Mouse (Mus musculus) layer of hippocampus, adult 2 months (tissue): Measurements from ENCODE around the gene Ppm1f. TPM values are rescaled to one million over a fixed set of nuclear protein-coding genes. Genes with fewer than 3 reads are reported as not detected.

Experiments
- DNase-seq, 2 experiments: peaks; one replicate each; pipeline ENCODE4 v3.0.0; 2022; ENCODE audit warnings: low spot score in 2 of 2
- H3K27ac ChIP-seq: fragments of 200-600 bp; 2 replicates; pipeline ENCODE4 v1.8.1; 2022
- H3K4me3 ChIP-seq: fragments of 200-600 bp; 2 replicates; pipeline ENCODE4 v1.8.1; 2022; ENCODE audit warnings: mild to moderate bottlenecking
- CTCF ChIP-seq: fragments of 200-600 bp; conservative IDR thresholded peaks from 2 replicates; pipeline ENCODE4 v1.8.1; 2022; ENCODE audit warnings: antibody characterized with exemption, mild to moderate bottlenecking, moderate library complexity
- total RNA-seq, 2 experiments: library from RNA; stranded (reverse); gene quantifications; 2 replicates each; pipeline ENCODE4 v1.2.3; 2021

The Ppm1f gene
- total RNA-seq, 2 experiments from 2014 or later = 45.5 to 51.4 TPM

- Histone ChIP-seq H3K4me3 (peak within 1 kb of the TSS; percentile 88), H3K27ac (peak within 1 kb of the TSS; percentile 88)
- DNase-seq = peak; percentile 91 to 93
- TF ChIP-seq CTCF = peak; percentile 70
Observed at GRCm38 (mm10) chr16:16870617-16871331, 25.5 kb upstream of the Ppm1f start, which contains the start of the genes Top3b and Vpreb1. Top3b (plus strand) TSS chr16:16870736. Vpreb1 (minus strand) TSS chr16:16870843.

DNA sequence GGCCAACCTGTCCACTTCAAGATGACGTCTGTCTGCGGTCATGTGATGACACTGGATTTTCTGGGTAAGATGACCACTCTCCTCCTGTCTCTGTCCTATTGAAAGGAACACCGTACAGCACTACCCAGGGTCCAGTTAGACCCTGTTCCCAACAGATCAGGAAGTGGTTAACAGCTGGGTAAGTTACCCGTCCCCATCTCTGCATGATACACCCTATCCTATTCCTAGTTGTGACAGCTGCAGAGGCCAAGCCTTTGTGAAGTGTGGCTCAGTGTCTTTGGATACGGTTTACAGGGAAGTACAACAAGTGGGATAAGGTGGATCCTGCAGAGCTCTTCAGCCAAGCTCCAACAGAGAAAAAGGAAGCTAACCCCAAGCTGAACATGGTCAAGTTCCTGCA lies 17.2 kb upstream of the Ppm1f start:
- H3K4me3 ChIP-seq = no peak overlapping the region
- H3K27ac ChIP-seq = no peak overlapping the region
- no peak for TF ChIP-seq CTCF
- DNase-seq = no peak

GRCm38 (mm10) chr16:16888341-16888740 lies 7.9 kb upstream of the Ppm1f start:
- TF ChIP-seq CTCF = no peak
- H3K4me3 ChIP-seq = no peak overlapping the region
- H3K27ac ChIP-seq = no peak overlapping the region
- DNase-seq = no peak

- no peak for DNase-seq
- H3K4me3 ChIP-seq = no peak overlapping the region
- H3K27ac ChIP-seq = peak overlapping the region; percentile 43; the same call in 1 of the 2 replicates
- no peak for TF ChIP-seq CTCF
Observed at GRCm38 (mm10) chr16:16892366-16892765, 3.9 kb upstream of the Ppm1f start.

DNA sequence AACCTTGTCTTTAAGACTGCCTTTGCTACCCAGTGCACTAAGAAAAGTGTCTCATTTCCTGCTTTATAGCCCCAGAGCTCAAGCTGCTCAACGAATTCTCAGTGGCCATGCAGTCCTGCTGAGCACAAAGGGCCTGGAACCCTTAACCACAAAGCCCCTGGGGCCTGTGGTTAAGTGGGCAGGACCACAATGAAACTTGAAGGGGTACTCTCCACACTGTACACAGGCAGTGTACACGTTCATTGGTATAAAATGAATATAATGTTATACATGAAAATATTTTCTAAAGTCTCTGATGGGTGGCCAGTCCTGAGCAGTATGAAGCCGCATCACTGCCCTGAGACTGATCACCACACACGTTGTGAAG lies 271 bp upstream of the Ppm1f start:
- H3K4me3 ChIP-seq = no peak overlapping the region
- DNase-seq = no peak
- peak overlapping the region; percentile 91 for H3K27ac ChIP-seq

GRCm38 (mm10) chr16:16897056-16897584 lies 851 bp downstream of the Ppm1f start:
- peak overlapping the region; percentile 80 for H3K4me3 ChIP-seq
- no peak for TF ChIP-seq CTCF

More for the DNA sequence above, 271 bp upstream of the Ppm1f start:
- no peak for TF ChIP-seq CTCF

GRCm38 (mm10) chr16:16902329-16902728 lies 6.1 kb downstream of the Ppm1f start:
- no peak overlapping the region for H3K4me3 ChIP-seq
- no peak for TF ChIP-seq CTCF
- peak overlapping the region; percentile 28; the same call in 1 of the 2 replicates for H3K27ac ChIP-seq
- DNase-seq = no peak

More at GRCm38 (mm10) chr16:16897056-16897584, 851 bp downstream of the Ppm1f start:
- no peak for DNase-seq
- H3K27ac ChIP-seq = peak overlapping the region; percentile 91

DNA sequence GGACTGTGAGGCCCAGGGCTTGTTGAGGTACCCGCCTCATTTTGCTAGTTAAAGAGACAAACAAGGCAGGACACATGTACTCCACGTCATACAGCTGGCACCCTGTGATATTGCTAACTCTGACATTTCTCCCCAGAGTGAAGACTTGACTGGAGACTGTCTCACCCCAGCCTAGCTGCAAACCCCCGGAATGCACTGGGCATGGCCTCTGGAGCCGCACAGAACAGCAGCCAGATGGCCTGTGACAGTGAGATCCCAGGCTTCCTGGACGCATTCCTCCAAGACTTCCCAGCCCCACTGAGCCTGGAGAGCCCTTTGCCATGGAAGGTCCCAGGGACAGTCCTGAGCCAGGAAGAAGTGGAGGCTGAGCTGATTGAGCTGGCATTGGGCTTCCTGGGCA lies 6.9 kb downstream of the Ppm1f start:
- no peak overlapping the region for H3K4me3 ChIP-seq
- H3K27ac ChIP-seq = no peak overlapping the region
- TF ChIP-seq CTCF = no peak
- DNase-seq = no peak

GRCm38 (mm10) chr16:16907799-16908198 lies 11.5 kb downstream of the Ppm1f start:
- H3K4me3 ChIP-seq = no peak overlapping the region
- DNase-seq = no peak
- H3K27ac ChIP-seq = peak overlapping the region; percentile 82
- TF ChIP-seq CTCF = no peak

- Histone ChIP-seq H3K27ac (peak overlapping the region; percentile 86), H3K4me3 (no peak overlapping the region)
- DNase-seq = peak; percentile 76 to 82
- TF ChIP-seq CTCF = peak; percentile 99
Observed at GRCm38 (mm10) chr16:16911641-16912597, 15.7 kb downstream of the Ppm1f start.

DNA sequence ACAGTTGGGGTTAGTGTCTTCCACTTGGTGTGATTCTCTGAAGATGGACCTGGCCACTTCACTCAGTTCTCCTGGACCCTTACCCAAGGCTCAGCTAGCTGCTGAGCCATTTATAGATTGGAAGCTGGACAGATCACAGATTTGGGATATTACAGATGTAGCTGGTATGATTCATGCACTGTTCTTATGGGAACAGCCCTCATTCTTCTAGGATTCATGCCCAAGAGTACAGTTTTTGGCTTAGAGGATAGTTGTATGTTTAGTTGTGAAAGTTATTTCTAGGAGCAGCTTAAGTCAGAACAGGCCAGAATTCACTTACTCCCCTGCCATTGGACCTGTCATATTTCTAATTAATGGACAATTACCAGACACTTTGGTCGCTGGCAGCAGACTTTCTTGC lies 17.2 kb downstream of the Ppm1f start:
- TF ChIP-seq CTCF = no peak
- Histone ChIP-seq H3K4me3 (no peak overlapping the region), H3K27ac (peak overlapping the region; percentile 6; the same call in 1 of the 2 replicates)
- DNase-seq = no peak

DNA sequence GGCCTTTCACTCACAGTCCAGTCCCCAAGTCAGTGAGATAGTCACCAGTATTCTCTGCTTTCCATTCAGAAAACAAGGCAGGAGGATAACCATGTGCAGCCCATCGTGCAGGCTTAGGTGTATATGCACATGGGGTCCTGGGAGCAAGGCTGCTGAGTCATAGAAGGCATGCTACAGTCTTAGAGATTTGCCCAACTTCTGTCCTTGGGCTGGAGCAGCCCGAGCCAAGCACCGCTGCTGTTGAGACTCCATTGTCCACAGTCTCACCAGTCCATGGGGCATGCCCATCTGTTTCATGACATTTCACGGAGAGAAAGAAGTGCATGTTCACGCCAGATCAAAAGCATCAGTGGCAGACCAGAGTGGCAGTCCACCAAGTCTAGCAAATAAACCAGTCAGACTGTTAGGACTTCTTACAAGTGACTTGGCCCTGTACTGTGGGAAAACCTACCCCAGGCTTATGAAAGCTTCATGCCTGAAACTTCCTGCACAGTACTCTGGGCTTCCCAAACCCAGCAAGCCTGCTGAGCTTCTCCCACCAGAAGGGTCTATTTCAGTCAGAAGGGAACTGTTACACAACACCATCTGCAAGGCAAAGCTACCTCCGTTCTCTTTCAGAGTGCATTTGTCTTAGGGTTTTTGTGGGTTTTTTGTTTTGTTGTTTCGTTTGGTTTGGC lies 22.3 kb downstream of the Ppm1f start:
- no peak for TF ChIP-seq CTCF
- peak overlapping the region; percentile 91 for H3K27ac ChIP-seq
- H3K4me3 ChIP-seq = no peak overlapping the region
- DNase-seq = peak in 1 of 2 experiments; percentile 70

DNA sequence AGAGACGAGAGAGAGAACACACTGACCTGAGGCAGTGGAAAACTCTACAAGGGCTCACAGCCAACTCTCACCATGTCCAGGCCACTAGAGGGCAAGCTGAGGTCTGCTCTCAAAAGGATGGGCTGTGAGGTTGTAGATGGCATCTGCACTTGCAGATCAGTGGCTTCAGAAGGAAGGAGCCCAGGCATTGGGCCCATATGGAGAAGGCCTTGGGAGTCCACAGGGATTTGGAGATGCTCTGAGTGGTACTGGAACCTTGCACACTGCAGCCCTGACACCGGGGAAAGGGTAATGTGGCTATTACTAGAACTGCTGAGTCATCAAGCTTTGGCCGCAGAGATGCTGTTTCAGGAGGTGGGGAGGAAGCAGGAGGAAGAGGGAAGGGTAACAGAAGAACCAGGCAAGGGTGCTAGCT lies 24.8 kb downstream of the Ppm1f start:
- DNase-seq = peak in 1 of 2 experiments; percentile 33
- Histone ChIP-seq H3K4me3 (no peak overlapping the region), H3K27ac (peak overlapping the region; percentile 91)
- peak; percentile 72 for TF ChIP-seq CTCF
